29 mouse cellular contexts compared by ENCODE assay signal in the genomic region with DNA sequence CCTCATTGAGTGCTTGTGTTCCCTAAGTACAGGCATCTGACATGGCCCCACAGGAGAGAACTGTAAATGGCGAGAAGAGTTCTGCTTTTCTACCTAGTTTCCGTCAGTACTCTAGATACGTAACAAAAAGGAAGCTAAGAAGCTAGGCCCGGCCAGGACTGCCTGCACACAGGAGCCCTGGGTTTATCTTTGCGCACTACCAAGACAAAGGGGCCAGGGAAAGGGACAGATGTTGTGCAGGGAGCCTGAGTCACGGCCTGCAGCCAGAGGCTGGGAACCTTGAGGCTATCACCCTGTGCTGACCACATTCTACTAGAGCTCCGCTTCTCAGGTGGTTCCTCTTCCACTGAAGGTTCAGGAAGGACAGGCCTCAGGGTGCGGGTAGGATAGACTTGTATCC. TPM values are rescaled to one million over a fixed set of nuclear protein-coding genes. Genes with fewer than 3 reads are reported as not detected.
DNase-seq lines count a peak whose midpoint lies in the region; ATAC-seq and TF ChIP-seq lines count a peak whose summit lies in the region.
"Had no signal": no experiment of that assay in that cellular context is flagged by ENCODE, and none has a peak within 500 bp of the region (broad histone marks: within the 10 kb centered on the region; RNA-seq: fewer than 3 reads in every experiment).

No protein-coding gene starts in this region.

- TF ChIP-seq POLR2A in bone marrow, adult 2 months (IDR thresholded peaks at IDR 0.05; ENCODE audit: borderline replicate concordance, control insufficient read depth, low read depth, low read length), result no peak

- H3K36me3 ChIP-seq in midbrain, embryonic 11.5 days (ENCODE audit: control insufficient read depth, insufficient read depth, low read length), result peaks cover 25% of the 10 kb centered on the region
- peaks cover 87% of the 10 kb centered on the region for H3K36me3 ChIP-seq in midbrain, embryonic 13.5 days
- peaks cover 10% of the 10 kb centered on the region; the same call in 1 of the 2 replicates for H3K36me3 ChIP-seq in liver, embryonic 11.5 days (ENCODE audit: control insufficient read depth, insufficient read depth, low read length)

- H3K27ac ChIP-seq in midbrain, embryonic 11.5 days (ENCODE audit: low read depth, low read length), result no peak overlapping the region
- no peak overlapping the region for H3K27ac ChIP-seq in midbrain, embryonic 13.5 days
- 0 out of 2 replicates have a peak overlapping the region, but pooled peaks have one; percentile 2 for H3K27ac ChIP-seq in bone marrow, adult 2 months (ENCODE audit: control insufficient read depth, insufficient read depth, low read depth, low read length, poor library complexity)
- 0 out of 2 replicates have a peak overlapping the region, but pooled peaks have one; percentile 9 for H3K27ac ChIP-seq in liver, embryonic 11.5 days (ENCODE audit: low read depth, low read length)
- H3K27ac ChIP-seq: embryonic facial prominence, embryonic 15.5 days; gastrocnemius, adult 2 months; heart, embryonic 15.5 days; intestine, embryonic 15.5 days; kidney, embryonic 15.5 days; limb, embryonic 15.5 days; macrophage; midbrain, embryonic 12.5 days; neural tube, embryonic 12.5 days; stomach, embryonic 15.5 days had no signal

- H3K4me2 ChIP-seq in midbrain, embryonic 11.5 days, result no peak overlapping the region
- no peak overlapping the region for H3K4me2 ChIP-seq in midbrain, embryonic 13.5 days (replicated peaks)
- no peak overlapping the region for H3K4me2 ChIP-seq in liver, embryonic 11.5 days
- H3K4me2 ChIP-seq: embryonic facial prominence, embryonic 15.5 days; heart, embryonic 15.5 days; intestine, embryonic 15.5 days; kidney, embryonic 15.5 days; limb, embryonic 15.5 days; midbrain, embryonic 12.5 days; neural tube, embryonic 12.5 days; stomach, embryonic 15.5 days had no signal

- H3K4me3 ChIP-seq in midbrain, embryonic 11.5 days (ENCODE audit: low read depth, low read length), result no peak overlapping the region
- H3K4me3 ChIP-seq in midbrain, embryonic 13.5 days (replicated peaks), result no peak overlapping the region
- no peak overlapping the region for H3K4me3 ChIP-seq in bone marrow, adult 2 months (replicated peaks; ENCODE audit: control insufficient read depth, low read depth, low read length)
- H3K4me3 ChIP-seq in liver, embryonic 11.5 days (ENCODE audit: low read depth, low read length), result no peak overlapping the region
- H3K4me3 ChIP-seq: embryonic facial prominence, embryonic 15.5 days; gastrocnemius, adult 2 months; heart, embryonic 15.5 days; intestine, embryonic 15.5 days; kidney, embryonic 15.5 days; limb, embryonic 15.5 days; midbrain, embryonic 12.5 days; neural tube, embryonic 12.5 days; stomach, embryonic 15.5 days had no signal

- no peaks in the 10 kb centered on the region for H3K9me3 ChIP-seq in midbrain, embryonic 11.5 days (ENCODE audit: control insufficient read depth, low read length)
- no peaks in the 10 kb centered on the region for H3K9me3 ChIP-seq in midbrain, embryonic 13.5 days
- no peaks in the 10 kb centered on the region for H3K9me3 ChIP-seq in liver, embryonic 11.5 days (ENCODE audit: control insufficient read depth, low read length)
- H3K9me3 ChIP-seq: embryonic facial prominence, embryonic 15.5 days; heart, embryonic 15.5 days; intestine, embryonic 15.5 days; kidney, embryonic 15.5 days; limb, embryonic 15.5 days; neural tube, embryonic 12.5 days; stomach, embryonic 15.5 days had no signal

- DNase-seq in midbrain, embryonic 11.5 days (ENCODE audit: low spot score, missing footprints), result peak; percentile 69
- DNase-seq in liver, embryonic 11.5 days (ENCODE audit: low spot score), result no peak
- DNase-seq in cerebellum, postnatal 4 days (ENCODE audit: low spot score in 2 of 2), result no peak
- no peak for DNase-seq in left cerebral cortex, adult 11 months (ENCODE audit: low spot score)
- DNase-seq in kidney, postnatal 36 days, result no peak
- DNase-seq: adrenal gland, postnatal 36 days; cerebellum, adult 18-20 months; cerebellum, postnatal 25 days; gastrocnemius, adult 2 months; heart, postnatal 4 days; kidney, postnatal 4 days; left cerebral cortex, postnatal 4 days; thymus, adult 2 months; thymus, postnatal 4 days had no signal

- no peak overlapping the region for H3K9ac ChIP-seq in midbrain, embryonic 11.5 days (ENCODE audit: low read length)
- no peak overlapping the region for H3K9ac ChIP-seq in midbrain, embryonic 13.5 days (replicated peaks)
- 0 out of 2 replicates have a peak overlapping the region, but pooled peaks have one; percentile 10 for H3K9ac ChIP-seq in liver, embryonic 11.5 days (ENCODE audit: low read depth, low read length)
- H3K9ac ChIP-seq: embryonic facial prominence, embryonic 15.5 days; heart, embryonic 15.5 days; intestine, embryonic 15.5 days; kidney, embryonic 15.5 days; limb, embryonic 15.5 days; midbrain, embryonic 12.5 days; neural tube, embryonic 12.5 days; stomach, embryonic 15.5 days had no signal

- 93% methylated on average over 8 of the region's 8 CpGs for WGBS in midbrain, embryonic 11.5 days
- WGBS in midbrain, embryonic 13.5 days, result 95% methylated on average over 8 of the region's 8 CpGs
- WGBS in bone marrow, adult 2 months, result 50% methylated on average over 8 of the region's 8 CpGs
- 52% methylated on average over 8 of the region's 8 CpGs for WGBS in liver, embryonic 11.5 days

- no peak for ATAC-seq in midbrain, embryonic 11.5 days (ENCODE audit: low FRiP score)
- no peak for ATAC-seq in midbrain, embryonic 13.5 days
- ATAC-seq in liver, embryonic 11.5 days (replicated peaks; ENCODE audit: low FRiP score), result peak; percentile 72; the same call in 1 of the 2 replicates
- ATAC-seq in megakaryocyte, adult 5-6 weeks (ENCODE audit: poor library complexity, severe bottlenecking), result peak; percentile 54
- ATAC-seq: forebrain, embryonic 14.5 days; hindbrain, embryonic 16.5 days; intestine, embryonic 15.5 days; Patski had no signal

- H3K27me3 ChIP-seq in midbrain, embryonic 11.5 days (ENCODE audit: control insufficient read depth, insufficient read depth, low read length), result no peaks in the 10 kb centered on the region
- no peaks in the 10 kb centered on the region for H3K27me3 ChIP-seq in midbrain, embryonic 13.5 days
- H3K27me3 ChIP-seq in liver, embryonic 11.5 days (replicated peaks; ENCODE audit: control insufficient read depth, insufficient read depth, low read length), result no peaks in the 10 kb centered on the region
- H3K27me3 ChIP-seq: embryonic facial prominence, embryonic 15.5 days; heart, embryonic 15.5 days; intestine, embryonic 15.5 days; kidney, embryonic 15.5 days; limb, embryonic 15.5 days; midbrain, embryonic 12.5 days; neural tube, embryonic 12.5 days; Patski; stomach, embryonic 15.5 days had no signal

- TF ChIP-seq CTCF in bone marrow, adult 2 months (IDR thresholded peaks at IDR 0.05; ENCODE audit: control insufficient read depth, insufficient read depth, low read length), result no peak

- no peaks in the 10 kb centered on the region for H3K4me1 ChIP-seq in midbrain, embryonic 11.5 days (ENCODE audit: control insufficient read depth, insufficient read depth, low read length)
- no peaks in the 10 kb centered on the region for H3K4me1 ChIP-seq in midbrain, embryonic 13.5 days (replicated peaks)
- H3K4me1 ChIP-seq in bone marrow, adult 2 months (ENCODE audit: control insufficient read depth, insufficient read depth, low read length), result peaks cover 2% of the 10 kb centered on the region; the same call in 1 of the 2 replicates
- peaks cover 9% of the 10 kb centered on the region for H3K4me1 ChIP-seq in liver, embryonic 11.5 days (replicated peaks; ENCODE audit: control insufficient read depth, insufficient read depth, low read length)
- H3K4me1 ChIP-seq: embryonic facial prominence, embryonic 15.5 days; heart, embryonic 15.5 days; intestine, embryonic 15.5 days; kidney, embryonic 15.5 days; limb, embryonic 15.5 days; midbrain, embryonic 12.5 days; neural tube, embryonic 12.5 days; stomach, embryonic 15.5 days had no signal

RNA-seq across cellular contexts. Expression of gene Myl9, which starts 25.5 kb away (rescaled TPM):
- 112 and 118 TPM in 2 replicates for polyA plus RNA-seq in midbrain, embryonic 11.5 days (2014; fragmentation: Nextera tagmentation; extraction: Ambion mirVana)
- 33.0 and 37.4 TPM in 2 replicates for polyA plus RNA-seq in midbrain, embryonic 13.5 days (2015; fragmentation: Nextera tagmentation; extraction: Ambion mirVana)
- 59.5 and 110 TPM in 2 replicates for polyA plus RNA-seq in bone marrow, adult 2 months (2011; ENCODE audit: insufficient read depth, insufficient read length, low replicate concordance, missing spikeins)
- polyA plus RNA-seq in liver, embryonic 11.5 days (2014; fragmentation: Nextera tagmentation; extraction: Ambion mirVana), result 98.9 and 115 TPM in 2 replicates
- total RNA-seq in megakaryocyte, adult 5-6 weeks (2015), result not detected in 2 replicates
- total RNA-seq in megakaryocyte, adult 5-6 weeks (2017), result not detected in 2 replicates
- polyA plus RNA-seq: macrophage had no signal

Comparison
In these comparisons a context has a peak if more than half of its experiments do, and no peak if none do; other contexts are left out.
1. ATAC-seq: peak in liver, embryonic 11.5 days (single experiment) and megakaryocyte, adult 5-6 weeks (single experiment); none in midbrain, embryonic 11.5 days (single experiment) and midbrain, embryonic 13.5 days (single experiment).
2. H3K27ac ChIP-seq: peak in bone marrow, adult 2 months (single experiment) and liver, embryonic 11.5 days (single experiment); none in midbrain, embryonic 11.5 days (single experiment) and midbrain, embryonic 13.5 days (single experiment).